Mouse (Mus musculus) limb, embryonic 15.5 days (tissue): ENCODE results near the gene Smyd2. TPM values are rescaled to one million over a fixed set of nuclear protein-coding genes. Genes with fewer than 3 reads are reported as not detected.
A peak's percentile ranks its signal among the peaks of the same experiment; 100 is the strongest.

Experiments used
- ATAC-seq: fragments of 200-750 bp; cut with Nextera tagmentation; 2 replicates; pipeline ENCODE4 v1.8.0; 2017; ENCODE audit warnings: low read depth, moderate TSS enrichment; ENCODE audit not compliant: insufficient number of reproducible peaks, low FRiP score, low TSS enrichment
- H3K27ac ChIP-seq: fragments of 300-500 bp; sonication (generic); 2 replicates; pipeline ENCODE4 v1.5.1; 2015; ENCODE audit warnings: moderate library complexity, mild to moderate bottlenecking, inconsistent platforms
- H3K27me3 ChIP-seq: fragments of 300-500 bp; sonication (generic); 2 replicates; pipeline ENCODE4 v1.6.1; 2015; ENCODE audit warnings: inconsistent platforms
- H3K36me3 ChIP-seq: fragments of 300-500 bp; sonication (generic); 2 replicates; pipeline ENCODE4 v1.6.1; 2015; ENCODE audit warnings: inconsistent platforms
- H3K4me1 ChIP-seq: fragments of 300-500 bp; sonication (generic); 2 replicates; pipeline ENCODE4 v1.6.1; 2015; ENCODE audit warnings: inconsistent platforms
- H3K4me2 ChIP-seq: fragments of 300-500 bp; sonication (generic); 2 replicates; pipeline ENCODE4 v1.6.1; 2015; ENCODE audit warnings: mild to moderate bottlenecking, inconsistent platforms
- H3K4me3 ChIP-seq: fragments of 300-500 bp; sonication (generic); 2 replicates; pipeline ENCODE4 v1.5.1; 2015; ENCODE audit warnings: mild to moderate bottlenecking, inconsistent platforms
- H3K9ac ChIP-seq: fragments of 300-500 bp; sonication (generic); 2 replicates; pipeline ENCODE4 v1.6.1; 2015; ENCODE audit warnings: inconsistent platforms
- H3K9me3 ChIP-seq: fragments of 300-500 bp; sonication (generic); 2 replicates; pipeline ENCODE4 v1.6.1; 2016; ENCODE audit warnings: inconsistent platforms
- WGBS: fragments of 180-500 bp; shearing (Covaris S2); methylation state at CpG from one replicate; pipeline ENCODE4 v1.1.7; 2015; 5-methylcytosine and 5-hydroxymethylcytosine counted together
- polyA plus RNA-seq: library from polyadenylated mRNA; unstranded; fragments of >200 nt; fragmentation: Nextera tagmentation; extraction: Ambion mirVana; gene quantifications from 2 replicates; pipeline ENCODE4 v1.2.1, GENCODE M21; 2015

Smyd2 gene
- polyA plus RNA-seq, 1 experiment from 2014 or later, result 84.2 TPM

DNA sequence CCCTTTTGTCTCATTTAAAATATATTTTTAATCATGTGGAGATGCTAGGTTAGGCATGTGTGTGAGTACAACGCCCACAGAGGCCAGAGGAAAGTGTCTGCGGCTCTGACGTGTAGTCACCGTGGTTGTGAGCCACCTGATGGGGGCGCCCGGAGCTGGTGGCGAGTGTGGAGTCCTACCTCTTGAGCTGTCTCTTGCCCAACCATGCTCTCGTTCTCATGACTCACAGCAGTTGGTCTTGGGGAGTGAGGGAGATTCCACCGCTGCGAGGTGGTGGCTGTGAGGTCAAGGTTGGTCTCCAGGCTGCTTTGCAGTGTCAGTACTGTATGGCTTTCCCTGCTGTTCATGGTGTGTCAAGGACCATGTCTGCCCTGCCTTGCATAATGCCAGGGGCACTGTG, 54.1 kb downstream of the Smyd2 start:
- no peak overlapping the region for H3K27ac ChIP-seq
- no peak for ATAC-seq
- no peak overlapping the region for H3K9ac ChIP-seq
- H3K9me3 ChIP-seq, result no peaks in the 10 kb centered on the region
- peaks cover 9% of the 10 kb centered on the region; the same call in 1 of the 2 replicates for H3K4me1 ChIP-seq
- no peaks in the 10 kb centered on the region for H3K27me3 ChIP-seq
- peaks cover 72% of the 10 kb centered on the region for H3K36me3 ChIP-seq
- 82% methylated on average over 10 of the region's 10 CpGs for WGBS
- H3K4me2 ChIP-seq, result no peak overlapping the region
- H3K4me3 ChIP-seq, result no peak overlapping the region

DNA sequence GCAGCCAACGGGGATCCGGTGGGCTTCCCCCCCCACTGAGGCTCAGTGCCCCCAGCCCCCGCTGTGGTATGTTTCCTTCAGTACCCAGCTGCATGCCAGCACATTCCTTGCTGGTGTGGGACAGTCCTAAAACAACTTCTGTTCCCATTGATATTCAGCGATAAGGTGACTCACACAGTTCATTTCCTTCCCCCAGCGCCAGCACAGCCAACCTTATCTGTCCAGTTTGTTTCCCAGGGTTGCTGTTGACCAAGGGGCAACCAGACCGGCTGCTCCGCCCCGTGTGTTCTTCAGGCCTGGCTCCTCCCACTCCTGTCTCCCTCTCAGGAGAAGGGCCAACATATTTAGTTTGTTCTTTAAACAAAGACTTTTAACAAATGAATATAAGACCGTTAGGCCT, 54.7 kb downstream of the Smyd2 start:
- H3K27me3 ChIP-seq, result no peaks in the 10 kb centered on the region
- no peak for ATAC-seq
- H3K36me3 ChIP-seq, result peaks cover 73% of the 10 kb centered on the region
- H3K4me1 ChIP-seq, result peaks cover 9% of the 10 kb centered on the region; the same call in 1 of the 2 replicates
- H3K4me3 ChIP-seq, result no peak overlapping the region
- peak overlapping the region; percentile 59 for H3K27ac ChIP-seq
- H3K4me2 ChIP-seq, result no peak overlapping the region
- H3K9ac ChIP-seq, result no peak overlapping the region
- H3K9me3 ChIP-seq, result no peaks in the 10 kb centered on the region
- WGBS, result 52% methylated on average over 9 of the region's 9 CpGs

DNA sequence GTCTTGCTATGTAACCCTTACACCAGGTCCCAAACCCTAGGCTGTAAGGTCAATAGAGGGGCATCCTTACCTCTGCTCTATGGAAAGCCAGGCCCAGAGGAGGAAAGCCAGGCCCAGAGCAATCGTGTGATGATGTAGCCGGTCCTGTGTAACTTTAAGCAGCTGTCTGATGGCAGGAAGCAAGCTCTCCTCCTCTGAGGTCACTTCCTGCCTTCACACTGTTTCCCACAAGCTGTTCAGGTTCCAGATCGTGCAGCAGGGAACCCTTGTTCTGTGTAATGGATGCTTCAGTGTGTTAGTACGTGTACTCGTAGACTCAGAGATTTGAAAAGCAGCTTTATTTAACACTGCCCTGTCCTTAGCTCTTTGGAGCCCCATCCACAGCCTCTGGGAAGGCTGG, 55.1 kb downstream of the Smyd2 start:
- WGBS, result 46% methylated on average over 5 of the region's 5 CpGs
- Histone ChIP-seq H3K4me3 (no peak overlapping the region), H3K27me3 (no peaks in the 10 kb centered on the region), H3K9ac (no peak overlapping the region), H3K9me3 (no peaks in the 10 kb centered on the region), H3K4me2 (no peak overlapping the region), H3K4me1 (peaks cover 9% of the 10 kb centered on the region; the same call in 1 of the 2 replicates), H3K27ac (peak overlapping the region; percentile 59), H3K36me3 (peaks cover 74% of the 10 kb centered on the region)
- ATAC-seq, result no peak

- no peaks in the 10 kb centered on the region for H3K9me3 ChIP-seq
- H3K27ac ChIP-seq, result peak overlapping the region; percentile 59
- WGBS, result 71% methylated on average over 6 of the region's 6 CpGs
- H3K4me1 ChIP-seq, result peaks cover 9% of the 10 kb centered on the region; the same call in 1 of the 2 replicates
- H3K4me2 ChIP-seq, result no peak overlapping the region
- H3K27me3 ChIP-seq, result no peaks in the 10 kb centered on the region
- no peak overlapping the region for H3K4me3 ChIP-seq
- H3K36me3 ChIP-seq, result peaks cover 74% of the 10 kb centered on the region
- H3K9ac ChIP-seq, result no peak overlapping the region
- ATAC-seq, result no peak
Measured at GRCm38 (mm10) chr1:189866621-189867020, 55.5 kb downstream of the Smyd2 start.

DNA sequence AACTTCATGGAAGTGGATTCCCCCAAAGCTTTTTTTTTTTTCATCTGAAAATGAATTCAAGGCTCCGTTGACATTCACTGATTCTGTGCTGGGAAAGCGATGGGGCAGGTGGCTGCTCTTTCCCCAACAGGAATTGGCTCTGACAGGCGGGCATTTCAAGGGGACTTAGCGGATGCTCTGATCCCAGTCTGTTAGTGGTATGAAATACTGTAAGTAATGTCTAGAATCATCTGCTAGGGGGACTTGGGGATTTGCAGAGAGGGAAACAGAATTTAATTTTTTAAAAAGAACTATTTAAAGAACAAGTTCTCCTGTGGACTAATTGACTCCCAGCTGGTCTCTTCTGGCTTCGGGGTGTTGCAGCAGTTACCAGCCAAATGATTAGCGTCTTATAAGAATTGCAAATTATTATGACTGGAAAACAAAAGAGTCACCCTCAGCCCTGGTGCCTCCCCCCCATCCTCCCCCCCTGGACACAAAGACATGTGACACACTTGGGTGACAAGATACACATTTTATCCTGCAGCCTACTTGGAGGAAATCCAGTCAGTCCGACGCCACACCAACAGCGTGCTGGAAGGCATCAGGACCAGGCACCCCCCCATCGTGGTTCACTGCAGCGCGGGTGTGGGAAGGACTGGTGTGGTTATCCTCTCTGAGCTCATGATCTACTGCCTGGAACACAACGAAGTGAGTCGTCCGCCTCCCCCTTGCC, 57.2 kb downstream of the Smyd2 start:
- WGBS, result 87% methylated on average over 15 of the region's 15 CpGs

GRCm38 (mm10) chr1:189864301-189864700, 57.9 kb downstream of the Smyd2 start:
- Histone ChIP-seq H3K27ac (no peak overlapping the region), H3K27me3 (no peaks in the 10 kb centered on the region), H3K9me3 (no peaks in the 10 kb centered on the region), H3K4me1 (peaks cover 9% of the 10 kb centered on the region; the same call in 1 of the 2 replicates), H3K9ac (no peak overlapping the region), H3K36me3 (peaks cover 69% of the 10 kb centered on the region), H3K4me3 (no peak overlapping the region), H3K4me2 (no peak overlapping the region)
- no peak for ATAC-seq
- WGBS, result 75% methylated on average over 9 of the region's 9 CpGs

More for the DNA sequence above, 57.2 kb downstream of the Smyd2 start:
- Histone ChIP-seq H3K4me2 (no peak overlapping the region), H3K4me1 (peaks cover 9% of the 10 kb centered on the region; the same call in 1 of the 2 replicates), H3K27ac (no peak overlapping the region), H3K4me3 (no peak overlapping the region), H3K9ac (no peak overlapping the region), H3K36me3 (peaks cover 72% of the 10 kb centered on the region), H3K27me3 (no peaks in the 10 kb centered on the region), H3K9me3 (no peaks in the 10 kb centered on the region)
- ATAC-seq, result no peak

GRCm38 (mm10) chr1:189863727-189864126, 58.4 kb downstream of the Smyd2 start:
- no peak overlapping the region for H3K9ac ChIP-seq
- no peak for ATAC-seq
- H3K36me3 ChIP-seq, result peaks cover 69% of the 10 kb centered on the region
- H3K9me3 ChIP-seq, result no peaks in the 10 kb centered on the region
- 95% methylated on average over 3 of the region's 3 CpGs for WGBS
- H3K4me2 ChIP-seq, result no peak overlapping the region
- no peaks in the 10 kb centered on the region for H3K27me3 ChIP-seq
- H3K4me3 ChIP-seq, result no peak overlapping the region
- H3K27ac ChIP-seq, result no peak overlapping the region
- H3K4me1 ChIP-seq, result peaks cover 9% of the 10 kb centered on the region; the same call in 1 of the 2 replicates

GRCm38 (mm10) chr1:189860942-189861315, 61.2 kb downstream of the Smyd2 start:
- 63% methylated on average over 12 of the region's 12 CpGs for WGBS

DNA sequence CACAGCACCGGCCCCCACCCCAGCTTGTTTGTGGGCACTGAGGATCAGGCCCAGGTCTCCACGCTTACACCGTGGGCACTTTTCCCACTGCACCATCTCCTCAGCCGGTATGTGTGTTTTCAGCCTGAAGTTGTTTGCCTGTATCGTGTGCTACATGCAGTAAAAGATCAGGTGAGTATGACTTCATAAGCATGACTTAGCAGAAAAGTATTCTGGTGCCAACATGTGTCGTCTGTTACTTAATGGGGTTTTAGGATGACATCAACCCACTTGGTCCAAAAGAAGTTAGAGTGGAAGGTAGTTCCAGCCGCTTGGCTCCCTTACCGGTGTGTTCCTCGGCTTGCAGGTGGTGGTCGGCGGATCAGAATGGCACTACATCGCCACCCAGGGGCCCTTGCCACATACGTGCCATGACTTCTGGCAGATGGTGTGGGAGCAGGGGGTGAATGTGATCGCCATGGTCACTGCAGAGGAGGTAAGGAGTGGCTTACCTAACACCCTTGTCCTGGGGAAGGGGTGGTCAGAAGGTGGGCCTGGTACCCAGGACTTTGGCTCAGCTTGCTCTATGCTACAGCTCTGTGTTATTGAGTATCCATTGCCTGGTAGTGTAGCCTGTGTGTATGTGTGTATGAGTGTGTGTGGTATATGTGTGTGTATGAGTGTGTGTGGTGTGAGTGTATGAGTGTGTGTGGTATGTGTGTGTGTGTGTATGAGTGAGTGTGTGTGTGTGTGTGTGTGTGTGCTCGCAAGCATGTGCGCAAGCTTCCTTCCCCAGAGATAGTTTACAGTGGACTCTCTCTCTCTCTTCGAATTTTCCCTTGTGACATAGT, 61.8 kb downstream of the Smyd2 start:
- no peaks in the 10 kb centered on the region for H3K4me1 ChIP-seq
- ATAC-seq, result peak; percentile 48; the same call in 1 of the 2 replicates
- no peaks in the 10 kb centered on the region for H3K27me3 ChIP-seq
- peaks cover 71% of the 10 kb centered on the region for H3K36me3 ChIP-seq
- no peaks in the 10 kb centered on the region for H3K9me3 ChIP-seq
- no peak overlapping the region for H3K4me3 ChIP-seq
- H3K27ac ChIP-seq, result no peak overlapping the region
- no peak overlapping the region for H3K4me2 ChIP-seq
- 77% methylated on average over 17 of the region's 17 CpGs for WGBS
- H3K9ac ChIP-seq, result no peak overlapping the region

More at GRCm38 (mm10) chr1:189860942-189861315, 61.2 kb downstream of the Smyd2 start:
- Histone ChIP-seq H3K4me2 (no peak overlapping the region), H3K4me3 (no peak overlapping the region), H3K27ac (no peak overlapping the region), H3K9me3 (no peaks in the 10 kb centered on the region), H3K27me3 (no peaks in the 10 kb centered on the region), H3K4me1 (no peaks in the 10 kb centered on the region), H3K36me3 (peaks cover 74% of the 10 kb centered on the region), H3K9ac (no peak overlapping the region)
- ATAC-seq, result no peak

DNA sequence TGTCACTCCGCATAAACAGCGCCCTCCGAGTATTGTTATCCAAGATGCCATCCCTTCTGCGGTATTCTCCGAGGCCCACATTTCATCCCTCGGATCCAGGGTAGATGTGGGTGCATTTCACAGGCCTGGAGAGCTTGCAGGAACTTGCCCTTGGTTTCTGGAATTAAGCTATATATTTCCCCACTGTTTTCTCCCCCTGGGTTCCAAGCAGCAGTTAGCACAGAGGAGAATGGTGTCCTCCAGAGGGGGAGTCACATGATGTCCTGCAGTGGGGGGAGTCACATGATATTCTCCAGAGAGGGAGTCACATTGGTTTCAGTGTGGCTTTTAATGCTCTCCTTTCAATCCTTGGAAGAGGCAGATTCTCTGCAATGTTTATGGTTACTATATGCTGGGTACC, 63.8 kb downstream of the Smyd2 start:
- Histone ChIP-seq H3K36me3 (peaks cover 71% of the 10 kb centered on the region), H3K4me2 (no peak overlapping the region), H3K4me1 (no peaks in the 10 kb centered on the region), H3K27me3 (no peaks in the 10 kb centered on the region), H3K27ac (no peak overlapping the region), H3K9me3 (no peaks in the 10 kb centered on the region), H3K9ac (no peak overlapping the region), H3K4me3 (no peak overlapping the region)
- 78% methylated on average over 6 of the region's 6 CpGs for WGBS
- no peak for ATAC-seq

GRCm38 (mm10) chr1:189855739-189856138, 66.4 kb downstream of the Smyd2 start:
- WGBS, result 93% methylated on average over 5 of the region's 5 CpGs
- no peak overlapping the region for H3K4me2 ChIP-seq
- no peak overlapping the region for H3K4me3 ChIP-seq
- H3K9ac ChIP-seq, result no peak overlapping the region
- no peaks in the 10 kb centered on the region for H3K9me3 ChIP-seq
- peaks cover 5% of the 10 kb centered on the region for H3K4me1 ChIP-seq
- H3K27ac ChIP-seq, result no peak overlapping the region
- peaks cover 64% of the 10 kb centered on the region for H3K36me3 ChIP-seq
- no peaks in the 10 kb centered on the region for H3K27me3 ChIP-seq
- no peak for ATAC-seq

DNA sequence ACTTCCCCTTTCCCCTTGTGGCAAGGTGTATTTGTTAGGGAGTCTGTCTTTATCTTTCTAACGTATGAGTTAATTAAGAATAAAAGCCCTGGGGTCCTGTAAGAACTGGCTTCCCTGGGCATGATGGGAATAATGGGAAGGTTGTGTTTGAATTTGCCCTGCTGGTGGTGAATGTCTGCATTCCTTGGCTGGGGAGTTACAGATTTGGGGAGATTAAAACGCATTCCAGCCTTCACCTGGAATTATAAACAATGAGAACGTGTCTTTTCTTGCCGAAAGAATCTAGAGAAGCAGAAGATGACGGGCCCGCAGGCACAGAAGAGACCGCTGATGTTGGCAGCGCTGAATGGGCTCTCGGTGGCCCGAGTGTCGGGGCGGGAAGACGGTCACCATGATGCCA, 67.5 kb downstream of the Smyd2 start:
- H3K27me3 ChIP-seq, result no peaks in the 10 kb centered on the region
- ATAC-seq, result no peak
- H3K36me3 ChIP-seq, result peaks cover 66% of the 10 kb centered on the region
- no peaks in the 10 kb centered on the region for H3K9me3 ChIP-seq
- H3K9ac ChIP-seq, result no peak overlapping the region
- H3K4me2 ChIP-seq, result no peak overlapping the region
- WGBS, result 72% methylated on average over 13 of the region's 13 CpGs
- peaks cover 5% of the 10 kb centered on the region for H3K4me1 ChIP-seq
- H3K27ac ChIP-seq, result peak overlapping the region; percentile 33; the same call in 1 of the 2 replicates
- no peak overlapping the region for H3K4me3 ChIP-seq
